Comparison of ENCODE assay signal across 14 mouse cellular contexts in genomic region chr4:86276021-86276813, GRCm38 (mm10).
DNase-seq lines count a peak whose midpoint lies in the region; ATAC-seq lines count a peak whose summit lies in the region.
"Had no signal": no experiment of that assay in that cellular context is flagged by ENCODE, and none has a peak within 500 bp of the region (broad histone marks: within the 10 kb centered on the region; RNA-seq: fewer than 3 reads in every experiment).

No protein-coding gene starts in this region.

- no peaks in the 10 kb centered on the region for H3K27me3 ChIP-seq in limb, embryonic 11.5 days (ENCODE audit: control insufficient read depth, insufficient read depth, low read length)
- H3K27me3 ChIP-seq in limb, embryonic 10.5 days (ENCODE audit: low read depth, poor library complexity, severe bottlenecking) = no peaks in the 10 kb centered on the region
- H3K27me3 ChIP-seq in limb, embryonic 13.5 days = no peaks in the 10 kb centered on the region
- H3K27me3 ChIP-seq in hindbrain, embryonic 16.5 days (replicated peaks; ENCODE audit: control insufficient read depth, insufficient read depth, low read length) = no peaks in the 10 kb centered on the region
- H3K27me3 ChIP-seq: hindbrain, embryonic 12.5 days had no signal

- H3K4me2 ChIP-seq in limb, embryonic 11.5 days (ENCODE audit: low read depth, severe bottlenecking) = no peak overlapping the region
- H3K4me2 ChIP-seq in limb, embryonic 13.5 days (replicated peaks) = no peak overlapping the region
- H3K4me2 ChIP-seq in hindbrain, embryonic 16.5 days (ENCODE audit: low read length) = no peak overlapping the region
- H3K4me2 ChIP-seq: hindbrain, embryonic 12.5 days had no signal

- no peak overlapping the region for H3K4me3 ChIP-seq in limb, embryonic 11.5 days (ENCODE audit: low read depth, low read length)
- H3K4me3 ChIP-seq in limb, embryonic 10.5 days = no peak overlapping the region
- H3K4me3 ChIP-seq in limb, embryonic 13.5 days = no peak overlapping the region
- H3K4me3 ChIP-seq in hindbrain, embryonic 16.5 days (ENCODE audit: low read length) = no peak overlapping the region
- H3K4me3 ChIP-seq: heart, adult 2 months; hindbrain, embryonic 12.5 days had no signal

- no peak overlapping the region for H3K9ac ChIP-seq in limb, embryonic 11.5 days (ENCODE audit: low read length)
- no peak overlapping the region for H3K9ac ChIP-seq in limb, embryonic 13.5 days
- no peak overlapping the region for H3K9ac ChIP-seq in hindbrain, embryonic 16.5 days (ENCODE audit: low read depth, low read length)
- H3K9ac ChIP-seq: hindbrain, embryonic 12.5 days had no signal

- no peaks in the 10 kb centered on the region for H3K36me3 ChIP-seq in limb, embryonic 11.5 days (ENCODE audit: control insufficient read depth, insufficient read depth, low read length)
- no peaks in the 10 kb centered on the region for H3K36me3 ChIP-seq in limb, embryonic 10.5 days
- H3K36me3 ChIP-seq in limb, embryonic 13.5 days = peaks cover 8% of the 10 kb centered on the region; the same call in 1 of the 2 replicates
- H3K36me3 ChIP-seq in hindbrain, embryonic 16.5 days (ENCODE audit: control insufficient read depth, insufficient read depth, low read length) = no peaks in the 10 kb centered on the region
- H3K36me3 ChIP-seq: G1E; hindbrain, embryonic 12.5 days had no signal

- H3K4me1 ChIP-seq in limb, embryonic 11.5 days (ENCODE audit: control insufficient read depth, insufficient read depth, low read length) = peaks cover 9% of the 10 kb centered on the region; the same call in 1 of the 2 replicates
- peaks cover 27% of the 10 kb centered on the region for H3K4me1 ChIP-seq in limb, embryonic 10.5 days
- peaks cover 52% of the 10 kb centered on the region for H3K4me1 ChIP-seq in limb, embryonic 13.5 days
- no peaks in the 10 kb centered on the region for H3K4me1 ChIP-seq in hindbrain, embryonic 16.5 days (ENCODE audit: control insufficient read depth, insufficient read depth, low read depth, low read length)

- H3K27ac ChIP-seq in limb, embryonic 11.5 days (replicated peaks; ENCODE audit: low read depth, low read length) = no peak overlapping the region
- no peak overlapping the region for H3K27ac ChIP-seq in limb, embryonic 10.5 days
- peak overlapping the region; percentile 63 for H3K27ac ChIP-seq in limb, embryonic 13.5 days
- no peak overlapping the region for H3K27ac ChIP-seq in hindbrain, embryonic 16.5 days (ENCODE audit: low read depth, low read length)
- H3K27ac ChIP-seq: heart, adult 2 months; hindbrain, embryonic 12.5 days had no signal

- H3K9me3 ChIP-seq in limb, embryonic 11.5 days (ENCODE audit: control insufficient read depth, low read length) = no peaks in the 10 kb centered on the region
- no peaks in the 10 kb centered on the region for H3K9me3 ChIP-seq in limb, embryonic 10.5 days (replicated peaks)
- no peaks in the 10 kb centered on the region for H3K9me3 ChIP-seq in limb, embryonic 13.5 days
- no peaks in the 10 kb centered on the region for H3K9me3 ChIP-seq in hindbrain, embryonic 16.5 days (ENCODE audit: control insufficient read depth, low read length)
- H3K9me3 ChIP-seq: G1E; hindbrain, embryonic 12.5 days had no signal

- DNase-seq in embryo, embryonic 10 days (ENCODE audit: low spot score) = peak; percentile 36
- DNase-seq in embryo, embryonic 9.5 days (ENCODE audit: extremely low spot score) = no peak
- peak; percentile 34 for DNase-seq in limb, embryonic 11.5 days (ENCODE audit: low spot score)
- DNase-seq in limb, embryonic 10.5 days (ENCODE audit: low spot score) = no peak
- DNase-seq in embryo, embryonic 11 days = peak; percentile 43
- DNase-seq in layer of hippocampus, adult 8-10 months (ENCODE audit: low spot score in 2 of 2) = no peak
- DNase-seq: cerebellum, postnatal 14 days; heart, adult 2 months; kidney, postnatal 4 days had no signal

- 63% methylated on average over 14 of the region's 14 CpGs for WGBS in limb, embryonic 11.5 days
- WGBS in limb, embryonic 10.5 days = 75% methylated on average over 14 of the region's 14 CpGs
- WGBS in limb, embryonic 13.5 days = 43% methylated on average over 14 of the region's 14 CpGs
- WGBS in hindbrain, embryonic 16.5 days = 69% methylated on average over 14 of the region's 14 CpGs

- 0 out of 2 replicates have a peak, but pooled peaks have one; percentile 51 for ATAC-seq in limb, embryonic 11.5 days (ENCODE audit: insufficient number of reproducible peaks, low FRiP score, low TSS enrichment, low read depth)
- ATAC-seq in limb, embryonic 13.5 days (ENCODE audit: low FRiP score, low read depth) = peak; percentile 75
- ATAC-seq in hindbrain, embryonic 16.5 days = no peak
- ATAC-seq: forebrain, embryonic 14.5 days had no signal

Comparison
In these comparisons a context has a peak if more than half of its experiments do, and no peak if none do; other contexts are left out.
1. DNase-seq: peak in embryo, embryonic 10 days (single experiment), limb, embryonic 11.5 days (single experiment) and embryo, embryonic 11 days (single experiment); none in embryo, embryonic 9.5 days (single experiment), limb, embryonic 10.5 days (single experiment) and layer of hippocampus, adult 8-10 months (0 of 2).